11 mouse cellular contexts compared by ENCODE assay signal in genomic region chr11:85273299-85273698, GRCm38 (mm10). TPM values are rescaled to one million over a fixed set of nuclear protein-coding genes. Genes with fewer than 3 reads are reported as not detected.
DNase-seq lines count a peak whose midpoint lies in the region; ATAC-seq and TF ChIP-seq lines count a peak whose summit lies in the region.
"Had no signal": no experiment of that assay in that cellular context is flagged by ENCODE, and none has a peak within 500 bp of the region (broad histone marks: within the 10 kb centered on the region; RNA-seq: fewer than 3 reads in every experiment).

No protein-coding gene starts in this region.

- H3K9ac ChIP-seq in forebrain, postnatal 0 days: no peak overlapping the region
- no peak overlapping the region for H3K9ac ChIP-seq in forebrain, embryonic 11.5 days (ENCODE audit: low read length)

- H3K9me3 ChIP-seq in forebrain, postnatal 0 days (ENCODE audit: low read length): no peaks in the 10 kb centered on the region
- no peaks in the 10 kb centered on the region; the same call in 1 of the 2 replicates for H3K9me3 ChIP-seq in forebrain, embryonic 11.5 days (ENCODE audit: control insufficient read depth, low read length)
- H3K9me3 ChIP-seq in G1E (replicated peaks): no peaks in the 10 kb centered on the region

- no peaks in the 10 kb centered on the region for H3K36me3 ChIP-seq in forebrain, postnatal 0 days (ENCODE audit: insufficient read depth)
- H3K36me3 ChIP-seq in forebrain, embryonic 11.5 days (ENCODE audit: control insufficient read depth, insufficient read depth, low read length): no peaks in the 10 kb centered on the region
- H3K36me3 ChIP-seq in G1E (replicated peaks): no peaks in the 10 kb centered on the region

- WGBS in forebrain, postnatal 0 days: 71% methylated on average over 6 of the region's 6 CpGs
- 68% methylated on average over 6 of the region's 6 CpGs for WGBS in forebrain, embryonic 11.5 days
- WGBS in lung, adult 2 months: 72% methylated on average over 6 of the region's 6 CpGs

- TF ChIP-seq POLR2A in lung, adult 2 months (IDR thresholded peaks at IDR 0.05; ENCODE audit: borderline replicate concordance, extremely low read depth, low read depth, low read length): no peak

- DNase-seq in forebrain, postnatal 0 days: no peak
- DNase-seq in forebrain, embryonic 11.5 days (ENCODE audit: low spot score): no peak
- no peak for DNase-seq in lung, adult 2 months
- DNase-seq in lung, postnatal 25 days (ENCODE audit: low spot score): no peak
- no peak for DNase-seq in G1E (ENCODE audit: low spot score)
- peak; percentile 34 for DNase-seq in lung, postnatal 36 days
- no peak for DNase-seq in cerebellum, adult 9-11 months
- DNase-seq in c-Kit-positive CD71-positive TER-119-positive erythroid progenitor cells, embryonic 14.5 days (ENCODE audit: low spot score): no peak
- DNase-seq: adrenal gland, postnatal 10 days; gastrocnemius, postnatal 25 days had no signal

- no peak for ATAC-seq in forebrain, postnatal 0 days
- no peak for ATAC-seq in forebrain, embryonic 11.5 days (replicated peaks; ENCODE audit: low FRiP score)
- no peak for ATAC-seq in G1E (ENCODE audit: extremely low read depth, insufficient number of reproducible peaks, low FRiP score, poor library complexity, severe bottlenecking)

- no peaks in the 10 kb centered on the region for H3K27me3 ChIP-seq in forebrain, postnatal 0 days (ENCODE audit: insufficient read depth, low read length)
- no peaks in the 10 kb centered on the region for H3K27me3 ChIP-seq in forebrain, embryonic 11.5 days (ENCODE audit: control insufficient read depth, insufficient read depth, low read length)
- peaks cover 41% of the 10 kb centered on the region for H3K27me3 ChIP-seq in G1E (ENCODE audit: insufficient read depth, low read length)

- H3K4me2 ChIP-seq in forebrain, postnatal 0 days (ENCODE audit: low read depth): no peak overlapping the region
- H3K4me2 ChIP-seq in forebrain, embryonic 11.5 days (ENCODE audit: low read depth, low read length, severe bottlenecking): no peak overlapping the region

- H3K27ac ChIP-seq in forebrain, postnatal 0 days (ENCODE audit: low read depth, low read length): no peak overlapping the region
- H3K27ac ChIP-seq in forebrain, embryonic 11.5 days (ENCODE audit: low read depth, low read length): no peak overlapping the region

- H3K4me3 ChIP-seq in forebrain, postnatal 0 days (ENCODE audit: low read depth, low read length): no peak overlapping the region
- no peak overlapping the region for H3K4me3 ChIP-seq in forebrain, embryonic 11.5 days (ENCODE audit: low read depth, low read length)
- H3K4me3 ChIP-seq in lung, adult 2 months (replicated peaks; ENCODE audit: extremely low read depth, low read depth, low read length): no peak overlapping the region
- no peak overlapping the region for H3K4me3 ChIP-seq in G1E (ENCODE audit: low read depth, low read length)
- H3K4me3 ChIP-seq: erythroblast, embryonic 14.5 days had no signal

- no peaks in the 10 kb centered on the region for H3K4me1 ChIP-seq in forebrain, postnatal 0 days (ENCODE audit: insufficient read depth)
- no peaks in the 10 kb centered on the region for H3K4me1 ChIP-seq in forebrain, embryonic 11.5 days (replicated peaks; ENCODE audit: control insufficient read depth, insufficient read depth, low read length)
- no peaks in the 10 kb centered on the region for H3K4me1 ChIP-seq in lung, adult 2 months (ENCODE audit: control insufficient read depth, insufficient read depth, low read length)
- H3K4me1 ChIP-seq in G1E (ENCODE audit: insufficient read depth, low read depth, low read length): peaks cover 2% of the 10 kb centered on the region; the same call in 1 of the 2 replicates

- TF ChIP-seq CTCF in forebrain, postnatal 0 days (IDR thresholded peaks at IDR 0.05; ENCODE audit: low read depth): peak; percentile 38; the same call in 1 of the 2 replicates
- peak; percentile 44; the same call in 1 of the 2 replicates for TF ChIP-seq CTCF in lung, adult 2 months (IDR thresholded peaks at IDR 0.05; ENCODE audit: insufficient read depth, low read length)
- peak; percentile 19; the same call in 1 of the 2 replicates for TF ChIP-seq CTCF in G1E (IDR thresholded peaks at IDR 0.05; ENCODE audit: low read depth, low read length)

RNA-seq across cellular contexts. Expression of gene Ppm1d, which starts 37.7 kb away (rescaled TPM):
- 18.5 and 31.6 TPM in 2 replicates for total RNA-seq in forebrain, postnatal 0 days (2014; rRNA removed)
- 16.3 and 16.6 TPM in 2 replicates for polyA plus RNA-seq in forebrain, postnatal 0 days (2015; fragmentation: Nextera tagmentation; extraction: Ambion mirVana)
- 29.6 and 30.4 TPM in 2 replicates for polyA plus RNA-seq in forebrain, embryonic 11.5 days (2014; fragmentation: Nextera tagmentation; extraction: Ambion mirVana)
- 7.3 and 7.4 TPM in 2 replicates for polyA plus RNA-seq in lung, adult 2 months (2012; rRNA removed)
- total RNA-seq in G1E (2014; fragmentation: Nextera tagmentation) (38.6 and 44.8 TPM in 2 replicates), G1E (2017) (13.4 and 15.7 TPM in 2 replicates)
- polyA plus RNA-seq in G1E (2012): 9.5 and 9.9 TPM in 2 replicates

RNA-seq across cellular contexts. Expression of gene Appbp2, which starts 38.4 kb away (rescaled TPM):
- total RNA-seq in forebrain, postnatal 0 days (2014; rRNA removed): 50.2 and 67.8 TPM in 2 replicates
- 26.8 and 41.9 TPM in 2 replicates for polyA plus RNA-seq in forebrain, postnatal 0 days (2015; fragmentation: Nextera tagmentation; extraction: Ambion mirVana)
- polyA plus RNA-seq in forebrain, embryonic 11.5 days (2014; fragmentation: Nextera tagmentation; extraction: Ambion mirVana): 60.9 and 61.3 TPM in 2 replicates
- 10.2 and 11.1 TPM in 2 replicates for polyA plus RNA-seq in lung, adult 2 months (2012; rRNA removed)
- total RNA-seq in G1E (2014; fragmentation: Nextera tagmentation): 47.5 and 50.2 TPM in 2 replicates
- 28.1 and 33.2 TPM in 2 replicates for total RNA-seq in G1E (2017)
- polyA plus RNA-seq in G1E (2012): 5.3 TPM in 2 replicates
